Mouse (Mus musculus) liver, adult 2 months (tissue): ENCODE data around the gene Ptprg.

Experiments
- CTCF ChIP-seq: fragments of 200-500 bp; IDR thresholded peaks from 2 replicates; pipeline ENCODE4 v1.5.1; 2011; ENCODE audit warnings: low read depth, low read length, control low read depth
- POLR2A ChIP-seq: fragments of 200-500 bp; IDR thresholded peaks from 2 replicates; pipeline ENCODE4 v1.6.1; 2011; ENCODE audit warnings: low read length, control low read depth; ENCODE audit not compliant: insufficient read depth; ENCODE audit errors: extremely low read depth

DNA sequence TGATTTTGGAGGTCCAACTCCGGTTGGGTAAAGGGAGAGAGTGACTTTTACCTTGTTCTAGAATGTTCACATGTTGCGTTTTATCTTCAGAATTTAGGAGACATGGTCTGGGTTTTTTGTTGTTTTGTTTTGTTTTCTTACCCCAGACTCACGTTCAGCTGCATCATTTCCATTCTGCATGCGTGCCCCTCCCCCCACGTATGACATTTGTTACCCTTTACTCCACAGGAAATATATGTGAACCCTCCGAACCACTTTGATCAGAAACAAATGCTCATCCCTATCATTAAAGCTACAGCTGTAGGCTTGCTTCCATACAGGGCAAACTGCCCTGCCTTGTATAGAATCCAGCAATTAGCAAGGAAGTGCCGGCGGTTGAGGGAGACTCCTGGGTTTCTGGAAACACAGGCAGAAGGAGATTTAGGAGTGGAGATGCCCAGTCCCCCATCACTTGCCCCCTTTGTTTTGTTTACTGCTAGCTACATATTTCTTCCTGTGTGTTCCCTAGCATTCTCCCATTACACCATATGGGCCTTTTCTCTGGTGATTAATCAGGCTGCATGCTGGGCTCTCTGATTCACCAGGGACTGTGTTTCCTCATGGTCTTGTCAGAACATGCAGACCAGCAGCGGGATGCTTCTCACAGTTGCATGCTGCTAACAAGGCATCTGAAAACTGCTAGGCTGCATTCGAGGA lies 130.2 kb downstream of the Ptprg start:
- TF ChIP-seq POLR2A (no peak), CTCF (no peak)
